Mouse (Mus musculus): ENCODE results near the gene Ccr9. TPM values are rescaled to one million over a fixed set of nuclear protein-coding genes. Genes with fewer than 3 reads are reported as not detected.

The Ccr9 gene
- 0.24 and 0.27 TPM in 2 replicates for polyA plus RNA-seq (2015; fragmentation: Nextera tagmentation; extraction: Ambion mirVana)

DNA sequence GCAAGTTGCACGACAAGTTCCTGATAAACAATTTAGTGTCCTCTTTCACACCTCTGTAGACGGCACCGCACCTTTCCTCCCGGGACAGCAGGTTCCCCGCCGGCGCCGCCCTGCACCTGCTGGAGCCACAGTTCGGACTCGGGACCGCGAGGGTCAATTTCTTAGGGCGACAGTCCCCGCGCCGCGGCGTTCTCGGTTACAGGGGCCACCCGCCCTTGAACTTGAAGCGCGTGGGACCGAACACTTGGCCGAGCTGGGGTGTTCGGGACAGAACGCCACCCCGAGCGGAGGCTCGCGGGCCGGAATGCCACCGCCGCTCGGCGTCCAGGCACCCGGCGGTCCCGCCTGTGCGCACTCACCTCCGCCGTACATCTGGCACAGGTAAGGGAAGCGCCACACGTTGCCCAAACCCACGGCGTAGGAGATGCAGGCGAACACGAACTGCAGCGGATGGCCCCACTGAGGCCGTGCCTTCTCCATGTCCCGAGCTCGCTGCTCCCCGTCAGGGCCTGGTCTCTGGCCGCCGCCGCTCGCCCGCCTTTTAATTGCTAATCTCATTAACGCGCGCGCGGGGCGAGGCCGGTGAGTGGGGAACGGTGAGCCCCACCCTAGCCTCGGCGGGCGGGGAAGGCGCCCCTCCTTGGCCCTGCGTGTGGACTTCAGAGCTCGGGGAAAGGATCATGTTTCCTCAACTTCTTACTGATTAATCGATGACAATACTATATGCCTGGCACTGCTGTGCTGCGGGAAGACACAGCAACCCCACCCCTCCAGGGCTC lies at the start of gene Ccr9, which contains the start of gene Slc6a20a:
Ccr9 (plus strand) TSS at position 113 of the 779 bp plus-strand sequence.
Slc6a20a (minus strand) TSS at position 559 of the 779 bp plus-strand sequence.
- Histone ChIP-seq H3K36me3 (no peaks in the 10 kb centered on the region), H3K9me3 (no peaks in the 10 kb centered on the region), H3K27ac (no peak within 1 kb of the TSS), H3K4me2 (peak within 1 kb of the TSS; percentile 73), H3K9ac (peak within 1 kb of the TSS; percentile 28; the same call in 1 of the 2 replicates), H3K27me3 (peaks cover 74% of the 10 kb centered on the region), H3K4me1 (peaks cover 9% of the 10 kb centered on the region), H3K4me3 (peak within 1 kb of the TSS; percentile 37)
- under 1% methylated on average over 72 of the region's 73 CpGs for WGBS
- ATAC-seq (ENCODE audit: insufficient number of reproducible peaks, low FRiP score, low TSS enrichment, low read depth), result no peak

DNA sequence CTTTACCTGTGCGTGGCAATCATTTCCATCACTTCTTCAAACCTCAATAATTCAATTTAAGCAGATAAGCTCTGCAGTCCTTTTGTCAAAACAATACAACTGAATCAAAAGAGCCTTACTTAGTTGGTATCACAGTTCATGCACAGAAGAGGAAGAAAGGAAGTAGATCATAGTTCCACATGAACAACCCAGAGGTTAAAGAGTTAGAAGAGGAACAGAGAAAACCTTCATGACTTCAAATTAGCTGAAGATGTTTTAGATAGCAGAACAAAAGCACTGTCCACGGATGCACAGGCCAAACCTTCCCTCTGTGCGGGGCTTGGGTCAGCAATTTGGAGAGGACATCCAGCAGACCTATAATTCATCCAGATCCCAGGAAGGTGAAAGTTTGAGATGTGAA lies 46.6 kb upstream of the Ccr9 start:
- Histone ChIP-seq H3K27ac (no peak overlapping the region), H3K4me1 (no peaks in the 10 kb centered on the region), H3K9ac (no peak overlapping the region), H3K4me3 (no peak overlapping the region), H3K36me3 (no peaks in the 10 kb centered on the region), H3K4me2 (no peak overlapping the region), H3K9me3 (no peaks in the 10 kb centered on the region), H3K27me3 (no peaks in the 10 kb centered on the region)
- ATAC-seq (ENCODE audit: insufficient number of reproducible peaks, low FRiP score, low TSS enrichment, low read depth), result no peak
- 80% methylated on average over 3 of the region's 3 CpGs for WGBS

DNA sequence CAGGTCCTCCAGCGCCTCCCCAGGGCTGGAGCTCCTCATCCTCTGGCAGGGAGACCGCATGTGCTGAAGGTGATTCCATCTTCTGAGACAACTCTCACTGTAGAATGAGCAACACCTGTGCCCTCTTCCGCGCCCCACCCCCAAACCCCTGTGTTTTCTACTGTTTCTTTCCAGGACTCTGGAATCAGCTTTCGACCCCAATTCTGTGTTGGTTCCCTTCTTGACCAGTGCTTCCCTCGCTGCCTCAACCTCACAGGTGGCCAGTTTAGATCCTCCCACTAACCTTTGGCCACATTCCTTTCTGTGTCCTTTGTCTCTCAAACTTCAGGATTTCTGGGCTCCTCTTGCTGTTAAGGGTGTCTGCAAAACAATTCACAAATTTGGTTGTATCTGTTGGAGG lies 46.0 kb upstream of the Ccr9 start, which contains the start of gene Slc6a20b:
Slc6a20b (minus strand) TSS at position 285 of the 400 bp plus-strand sequence.
- Histone ChIP-seq H3K4me1 (no peaks in the 10 kb centered on the region), H3K27me3 (no peaks in the 10 kb centered on the region)

DNA sequence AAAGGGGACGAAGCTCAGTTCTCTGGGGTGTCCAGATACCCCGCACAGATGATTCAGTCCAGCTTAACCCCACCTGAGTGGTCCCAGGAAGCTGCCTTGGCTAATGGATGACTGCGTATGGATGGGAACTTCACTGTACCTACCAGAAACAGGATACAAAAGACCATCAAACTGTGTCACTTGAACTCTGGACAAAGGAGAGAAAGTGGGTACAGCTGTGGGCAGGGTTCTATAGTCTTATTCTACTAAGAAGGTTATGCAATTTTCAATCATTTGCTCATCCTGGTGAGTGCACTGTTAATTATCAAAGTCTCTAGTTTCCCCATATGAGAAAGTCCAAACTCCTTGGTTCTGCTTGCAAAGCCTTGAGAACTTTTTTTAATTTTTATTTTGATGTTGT lies 45.2 kb upstream of the Ccr9 start:
- no peaks in the 10 kb centered on the region for H3K27me3 ChIP-seq
- WGBS, result 86% methylated on average over 3 of the region's 3 CpGs
- H3K36me3 ChIP-seq, result no peaks in the 10 kb centered on the region
- no peak overlapping the region for H3K4me2 ChIP-seq
- H3K9ac ChIP-seq, result no peak overlapping the region
- H3K9me3 ChIP-seq, result no peaks in the 10 kb centered on the region
- ATAC-seq (ENCODE audit: insufficient number of reproducible peaks, low FRiP score, low TSS enrichment, low read depth), result no peak
- H3K4me1 ChIP-seq, result no peaks in the 10 kb centered on the region
- H3K27ac ChIP-seq, result no peak overlapping the region
- H3K4me3 ChIP-seq, result no peak overlapping the region

More for the DNA sequence above, 46.0 kb upstream of the Ccr9 start, which contains the start of gene Slc6a20b:
- H3K9ac ChIP-seq, result no peak within 1 kb of the TSS
- H3K27ac ChIP-seq, result no peak within 1 kb of the TSS
- H3K9me3 ChIP-seq, result no peaks in the 10 kb centered on the region
- no peak for ATAC-seq (ENCODE audit: insufficient number of reproducible peaks, low FRiP score, low TSS enrichment, low read depth)
- WGBS, result 80% methylated on average over 6 of the region's 6 CpGs
- no peak within 1 kb of the TSS for H3K4me2 ChIP-seq
- no peaks in the 10 kb centered on the region for H3K36me3 ChIP-seq
- no peak within 1 kb of the TSS for H3K4me3 ChIP-seq

DNA sequence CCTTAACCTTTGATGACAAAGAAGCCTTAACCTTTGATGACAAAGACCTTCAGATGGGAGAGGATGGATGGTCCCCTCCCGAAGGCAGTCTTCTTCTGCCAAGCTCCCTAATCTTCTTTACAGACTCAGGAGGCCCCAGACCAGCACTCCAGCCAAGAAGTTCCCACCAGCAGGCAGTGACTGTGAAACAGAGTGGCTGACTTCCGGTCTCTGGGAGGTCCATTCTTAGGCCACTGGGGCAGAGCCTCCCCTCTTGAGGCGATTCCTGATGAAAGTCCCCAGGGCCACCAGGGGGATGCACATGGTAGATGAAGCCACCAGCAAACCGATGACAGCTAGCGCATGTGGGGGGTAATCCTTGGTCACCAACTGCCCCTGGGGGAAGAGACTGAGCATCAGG lies 41.5 kb upstream of the Ccr9 start:
- WGBS, result 75% methylated on average over 5 of the region's 5 CpGs
- no peaks in the 10 kb centered on the region for H3K9me3 ChIP-seq
- H3K36me3 ChIP-seq, result no peaks in the 10 kb centered on the region
- H3K27ac ChIP-seq, result no peak overlapping the region
- ATAC-seq (ENCODE audit: insufficient number of reproducible peaks, low FRiP score, low TSS enrichment, low read depth), result no peak
- H3K27me3 ChIP-seq, result no peaks in the 10 kb centered on the region
- H3K4me1 ChIP-seq, result no peaks in the 10 kb centered on the region
- no peak overlapping the region for H3K4me2 ChIP-seq
- no peak overlapping the region for H3K9ac ChIP-seq
- no peak overlapping the region for H3K4me3 ChIP-seq

DNA sequence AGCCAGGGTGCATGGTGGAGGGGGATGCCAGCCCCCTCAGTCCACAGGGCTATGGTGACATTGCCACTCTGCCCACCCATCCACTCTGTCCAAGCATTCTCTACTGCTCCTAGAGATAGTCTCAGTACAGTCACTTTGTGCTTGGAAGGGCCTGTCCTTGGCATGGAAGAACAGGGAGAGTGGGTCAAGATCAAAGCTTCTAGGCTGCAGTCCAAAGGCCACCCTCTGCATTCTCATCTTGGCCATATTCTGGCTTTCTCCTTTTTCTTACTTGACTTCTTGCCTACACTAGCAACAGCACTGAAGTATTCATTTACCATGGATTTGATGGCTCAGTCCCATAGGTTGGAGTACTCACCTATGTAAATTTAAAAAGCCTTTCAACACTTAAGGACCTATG lies 40.0 kb upstream of the Ccr9 start:
- no peak overlapping the region for H3K4me3 ChIP-seq
- no peak for ATAC-seq (ENCODE audit: insufficient number of reproducible peaks, low FRiP score, low TSS enrichment, low read depth)
- H3K4me2 ChIP-seq, result no peak overlapping the region
- H3K9me3 ChIP-seq, result no peaks in the 10 kb centered on the region
- no peaks in the 10 kb centered on the region for H3K27me3 ChIP-seq
- H3K27ac ChIP-seq, result no peak overlapping the region
- H3K36me3 ChIP-seq, result no peaks in the 10 kb centered on the region
- no peak overlapping the region for H3K9ac ChIP-seq
- no peaks in the 10 kb centered on the region for H3K4me1 ChIP-seq

DNA sequence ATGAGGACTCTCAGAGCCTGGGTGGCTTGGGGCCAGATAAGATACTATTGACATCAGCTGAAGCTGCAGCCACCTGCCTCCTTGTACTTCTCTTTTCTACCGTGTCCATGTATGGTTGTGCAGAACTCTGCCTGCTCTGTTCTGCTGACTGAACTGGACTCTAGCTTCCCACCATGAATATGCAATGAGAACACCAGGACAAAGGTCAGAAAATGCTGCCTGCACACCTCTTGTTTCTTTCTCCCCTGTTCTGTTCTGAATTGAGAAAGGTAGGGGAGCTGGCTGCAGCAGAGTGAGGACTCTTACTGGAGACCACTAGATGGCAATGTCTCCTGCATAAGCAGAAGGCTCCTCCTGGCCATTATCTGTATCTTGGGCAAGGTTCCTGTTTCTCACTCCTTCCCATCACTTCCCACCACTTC lies 39.6 kb upstream of the Ccr9 start:
- H3K9ac ChIP-seq, result no peak overlapping the region
- H3K4me3 ChIP-seq, result no peak overlapping the region
- H3K4me1 ChIP-seq, result no peaks in the 10 kb centered on the region
- H3K27ac ChIP-seq, result no peak overlapping the region
- H3K27me3 ChIP-seq, result no peaks in the 10 kb centered on the region
- H3K36me3 ChIP-seq, result no peaks in the 10 kb centered on the region
- no peak for ATAC-seq (ENCODE audit: insufficient number of reproducible peaks, low FRiP score, low TSS enrichment, low read depth)
- WGBS, result 61% methylated on average over 1 of the region's 1 CpGs
- H3K9me3 ChIP-seq, result no peaks in the 10 kb centered on the region
- no peak overlapping the region for H3K4me2 ChIP-seq

DNA sequence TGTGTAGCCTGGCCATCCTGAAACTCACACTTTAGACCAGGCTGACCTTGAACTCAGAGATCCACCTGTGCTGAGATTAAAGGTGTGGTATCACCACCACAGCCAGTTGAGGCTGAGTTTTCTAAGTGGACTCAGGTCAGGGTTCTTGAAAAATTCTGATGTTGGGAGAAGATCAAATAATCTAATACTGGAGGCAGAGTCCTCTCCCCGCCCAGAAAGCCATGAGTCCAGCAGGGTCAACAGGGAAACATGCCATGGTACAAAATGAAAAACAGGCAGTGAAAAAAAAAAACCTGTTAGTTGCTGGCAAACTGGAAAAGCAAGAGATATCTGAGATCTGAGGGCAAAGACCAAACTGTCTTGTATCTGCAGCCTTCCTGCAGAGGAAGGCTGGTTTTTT lies 38.1 kb upstream of the Ccr9 start:
- Histone ChIP-seq H3K36me3 (no peaks in the 10 kb centered on the region), H3K9me3 (no peaks in the 10 kb centered on the region), H3K27ac (no peak overlapping the region), H3K9ac (no peak overlapping the region), H3K4me2 (no peak overlapping the region), H3K27me3 (no peaks in the 10 kb centered on the region), H3K4me3 (no peak overlapping the region), H3K4me1 (no peaks in the 10 kb centered on the region)
- ATAC-seq (ENCODE audit: insufficient number of reproducible peaks, low FRiP score, low TSS enrichment, low read depth), result no peak
- 56% methylated on average over 1 of the region's 1 CpGs for WGBS

DNA sequence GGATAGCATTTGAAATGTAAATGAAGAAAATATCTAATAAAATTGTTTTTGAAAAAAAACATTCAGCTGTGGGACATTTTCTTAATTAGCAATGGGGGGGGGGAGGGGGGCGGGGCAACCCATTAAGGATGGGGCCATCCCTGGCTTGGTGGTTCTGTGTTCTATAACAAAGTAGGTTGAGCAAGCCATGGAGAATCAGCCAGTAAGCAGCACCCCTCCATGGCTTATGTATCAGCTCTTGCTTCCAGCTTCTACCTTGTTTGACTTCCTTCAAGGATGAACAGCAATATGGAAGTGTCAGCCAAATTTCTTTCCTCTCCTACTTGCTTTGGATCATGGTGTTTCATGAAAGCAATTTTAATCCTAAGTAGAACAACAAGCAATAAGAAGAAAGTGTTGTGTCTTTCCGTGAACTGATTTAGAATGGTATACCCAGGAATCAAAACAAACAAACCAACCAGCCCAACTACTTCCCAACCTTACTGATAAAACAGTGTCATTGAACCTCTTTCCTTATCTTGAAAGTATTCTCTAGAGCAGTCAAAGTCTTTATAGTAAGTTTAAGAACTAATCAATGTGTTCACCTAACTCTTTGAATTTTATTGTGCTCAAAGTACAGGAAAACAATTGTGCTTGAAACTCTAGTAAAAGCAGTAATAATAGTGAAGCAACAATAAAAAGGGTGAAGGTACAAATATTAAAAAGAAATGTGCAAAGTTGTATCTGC lies 28.3 kb upstream of the Ccr9 start:
- 90% methylated on average over 2 of the region's 2 CpGs for WGBS
- Histone ChIP-seq H3K4me1 (no peaks in the 10 kb centered on the region), H3K27me3 (no peaks in the 10 kb centered on the region), H3K4me2 (no peak overlapping the region), H3K9ac (no peak overlapping the region), H3K27ac (no peak overlapping the region), H3K4me3 (no peak overlapping the region), H3K9me3 (no peaks in the 10 kb centered on the region), H3K36me3 (no peaks in the 10 kb centered on the region)
- no peak for ATAC-seq (ENCODE audit: insufficient number of reproducible peaks, low FRiP score, low TSS enrichment, low read depth)

DNA sequence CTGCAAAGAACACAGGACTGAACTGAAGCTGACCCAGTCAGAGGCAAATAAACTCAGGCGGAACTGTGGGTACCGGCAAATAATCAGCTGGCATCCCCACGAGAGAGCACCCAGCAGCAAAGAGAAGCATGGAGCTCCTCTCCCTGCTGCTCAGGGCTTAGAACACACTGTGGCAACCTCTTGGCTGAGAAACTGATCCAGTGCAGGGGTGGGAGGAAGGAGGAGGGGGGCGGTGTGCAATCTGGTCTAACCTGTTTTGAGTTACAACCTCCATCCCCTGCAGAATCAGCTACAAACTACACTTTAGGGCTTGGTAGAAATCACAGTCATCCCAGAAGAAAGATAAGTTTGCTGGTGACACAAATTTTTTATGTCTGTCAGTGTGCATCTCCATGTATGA lies 26.9 kb upstream of the Ccr9 start:
- Histone ChIP-seq H3K4me2 (no peak overlapping the region), H3K4me3 (no peak overlapping the region), H3K9me3 (no peaks in the 10 kb centered on the region), H3K9ac (no peak overlapping the region), H3K27ac (no peak overlapping the region), H3K4me1 (no peaks in the 10 kb centered on the region), H3K27me3 (no peaks in the 10 kb centered on the region), H3K36me3 (no peaks in the 10 kb centered on the region)
- ATAC-seq (ENCODE audit: insufficient number of reproducible peaks, low FRiP score, low TSS enrichment, low read depth), result no peak
- whole genome bisulfite sequencing, result 43% methylated on average over 4 of the region's 4 CpGs

DNA sequence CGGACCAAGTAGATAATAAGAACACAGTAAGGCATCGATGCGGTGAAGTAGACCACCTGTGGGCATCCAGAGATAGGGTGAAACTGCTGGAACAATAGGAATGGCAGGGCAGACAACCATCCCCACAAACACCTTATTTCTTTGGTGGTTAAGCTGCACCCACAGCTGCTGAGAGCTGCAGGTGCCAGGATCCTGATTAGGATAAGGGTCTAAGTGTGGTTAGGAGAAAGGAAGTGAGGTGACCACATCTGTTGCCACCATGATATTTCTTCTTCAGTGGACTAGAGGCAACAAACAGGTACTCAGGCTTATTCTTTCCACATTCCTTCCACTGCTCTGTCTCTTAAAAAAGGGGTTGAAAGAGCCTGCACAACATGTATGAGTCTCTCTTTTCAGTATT lies 20.8 kb upstream of the Ccr9 start:
- Histone ChIP-seq H3K9me3 (no peaks in the 10 kb centered on the region), H3K4me3 (no peak overlapping the region), H3K36me3 (no peaks in the 10 kb centered on the region), H3K4me1 (no peaks in the 10 kb centered on the region), H3K9ac (no peak overlapping the region), H3K4me2 (no peak overlapping the region), H3K27me3 (no peaks in the 10 kb centered on the region), H3K27ac (no peak overlapping the region)
- WGBS, result 81% methylated on average over 3 of the region's 3 CpGs
- ATAC-seq (ENCODE audit: insufficient number of reproducible peaks, low FRiP score, low TSS enrichment, low read depth), result no peak

DNA sequence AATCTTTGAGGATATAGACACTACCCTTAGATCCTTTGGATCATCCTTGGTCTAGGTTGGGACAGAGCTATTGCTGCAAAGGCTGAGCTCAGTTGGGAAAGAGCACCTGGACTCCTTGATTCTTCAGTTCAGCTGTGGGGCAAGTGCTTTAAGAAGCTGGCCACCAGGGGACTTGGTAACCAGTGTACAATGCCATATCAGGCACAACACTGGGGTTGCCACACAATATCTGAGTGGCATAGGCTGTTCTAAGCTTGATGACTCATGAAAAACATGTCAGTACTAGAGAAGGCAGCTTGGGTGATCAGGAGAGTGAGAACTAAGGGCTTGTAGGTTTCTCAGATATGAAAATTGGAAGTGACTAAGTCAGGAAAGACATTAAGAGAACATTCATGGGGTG lies 19.3 kb upstream of the Ccr9 start:
- H3K4me2 ChIP-seq, result no peak overlapping the region
- H3K27ac ChIP-seq, result no peak overlapping the region
- H3K36me3 ChIP-seq, result no peaks in the 10 kb centered on the region
- no peaks in the 10 kb centered on the region for H3K27me3 ChIP-seq
- ATAC-seq (ENCODE audit: insufficient number of reproducible peaks, low FRiP score, low TSS enrichment, low read depth), result no peak
- no peaks in the 10 kb centered on the region for H3K4me1 ChIP-seq
- no peak overlapping the region for H3K9ac ChIP-seq
- no peak overlapping the region for H3K4me3 ChIP-seq
- H3K9me3 ChIP-seq, result no peaks in the 10 kb centered on the region

All from limb, embryonic 15.5 days (tissue).